Mouse (Mus musculus): ENCODE measurements around the gene Wsb1. TPM values are rescaled to one million over a fixed set of nuclear protein-coding genes. Genes with fewer than 3 reads are reported as not detected.
A peak's percentile ranks its signal among the peaks of the same experiment; 100 is the strongest.

Wsb1 gene
- total RNA-seq, 2 experiments from 2014 or later = 67.1 to 82.1 TPM

GRCm38 (mm10) chr11:79214015-79214418 is 40.5 kb downstream of the Wsb1 start:
- peak; percentile 99 for DNase-seq

GRCm38 (mm10) chr11:79209882-79210471 is 44.5 kb downstream of the Wsb1 start:
- no peak for DNase-seq

- DNase-seq = no peak
Measured at GRCm38 (mm10) chr11:79209113-79209512, 45.4 kb downstream of the Wsb1 start.

GRCm38 (mm10) chr11:79208462-79208861 is 46.0 kb downstream of the Wsb1 start:
- DNase-seq = no peak

GRCm38 (mm10) chr11:79207691-79208090 is 46.8 kb downstream of the Wsb1 start:
- no peak for DNase-seq

- DNase-seq = no peak
Measured at GRCm38 (mm10) chr11:79204444-79204843, 50.0 kb downstream of the Wsb1 start.

- peak; percentile 32 for DNase-seq
Measured at GRCm38 (mm10) chr11:79200502-79200901, 54.0 kb downstream of the Wsb1 start.

- no peak for DNase-seq
Measured at GRCm38 (mm10) chr11:79198562-79198961, 55.9 kb downstream of the Wsb1 start.

GRCm38 (mm10) chr11:79197846-79198235 is 56.6 kb downstream of the Wsb1 start:
- DNase-seq = no peak

GRCm38 (mm10) chr11:79196876-79197845 is 57.3 kb downstream of the Wsb1 start:
- no peak for DNase-seq

- DNase-seq = no peak
Measured at GRCm38 (mm10) chr11:79196196-79196869, 58.1 kb downstream of the Wsb1 start.

- no peak for DNase-seq
Measured at GRCm38 (mm10) chr11:79192176-79192575, 62.3 kb downstream of the Wsb1 start.

GRCm38 (mm10) chr11:79191214-79191613 is 63.3 kb downstream of the Wsb1 start:
- DNase-seq = peak; percentile 66

- no peak for DNase-seq
Measured at GRCm38 (mm10) chr11:79190257-79190656, 64.2 kb downstream of the Wsb1 start.

Other genes with a start within 250 kb of the Wsb1 start
- 10 to 100 TPM; 14.6 to 15.8 TPM for gene Ksr1, start 108.3 kb downstream of the Wsb1 start, total RNA-seq (2021)
- gene Gm9964, start 42.2 kb upstream of the Wsb1 start, total RNA-seq (2021) = not detected
- 10 to 100 TPM; 43.2 to 44.9 TPM for gene Nf1, start 85.0 kb upstream of the Wsb1 start, total RNA-seq (2021)
- gene Omg, start 249.4 kb upstream of the Wsb1 start, total RNA-seq (2021) = not detected